Mouse (Mus musculus): ENCODE results near the gene Rnf227. TPM values are rescaled to one million over a fixed set of nuclear protein-coding genes. Genes with fewer than 3 reads are reported as not detected.

The Rnf227 gene
- total RNA-seq, 4 experiments from 2014 or later, result 0.22 TPM; not detected in 3

DNA sequence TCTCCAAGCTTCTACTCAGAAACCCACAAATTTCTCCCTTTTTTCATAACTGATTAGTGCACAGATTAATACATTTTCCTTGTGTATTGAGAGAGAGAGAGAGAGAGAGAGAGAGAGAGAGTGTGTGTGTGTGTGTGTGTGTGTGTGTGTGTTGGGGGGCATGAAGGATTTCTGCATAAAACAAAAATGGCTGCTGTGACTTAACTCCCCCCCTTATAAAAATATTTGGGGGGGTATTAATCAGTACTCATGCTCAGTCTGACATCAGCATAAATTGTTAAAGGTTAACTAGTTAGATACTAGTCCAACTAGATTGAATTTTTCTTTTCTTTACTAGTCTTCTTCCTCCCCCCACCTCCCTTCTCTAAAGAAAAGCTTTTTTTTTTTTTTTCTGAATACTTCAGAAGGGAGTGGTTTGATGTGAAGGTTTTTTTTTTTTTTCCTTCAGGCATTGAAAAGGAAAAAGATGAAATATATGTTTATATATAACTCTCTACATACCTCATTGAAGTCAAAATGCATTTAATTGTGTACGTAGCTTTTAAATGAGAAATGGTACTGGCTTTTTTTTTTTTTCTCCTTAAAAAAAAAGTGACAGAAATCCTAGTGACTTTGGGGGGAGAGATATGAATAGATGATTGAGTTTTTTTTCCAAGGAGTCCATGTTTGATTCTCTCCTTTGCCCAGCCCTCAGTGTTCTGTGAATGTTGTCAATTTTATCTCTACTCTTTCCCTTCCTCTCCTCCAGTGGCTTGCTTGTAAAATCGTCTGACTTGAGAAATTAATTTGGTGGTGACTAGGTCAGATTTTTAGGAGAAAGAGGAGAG is 29.9 kb downstream of the Rnf227 start:
- no peak for DNase-seq (ENCODE audit: low spot score in 2 of 2)

DNA sequence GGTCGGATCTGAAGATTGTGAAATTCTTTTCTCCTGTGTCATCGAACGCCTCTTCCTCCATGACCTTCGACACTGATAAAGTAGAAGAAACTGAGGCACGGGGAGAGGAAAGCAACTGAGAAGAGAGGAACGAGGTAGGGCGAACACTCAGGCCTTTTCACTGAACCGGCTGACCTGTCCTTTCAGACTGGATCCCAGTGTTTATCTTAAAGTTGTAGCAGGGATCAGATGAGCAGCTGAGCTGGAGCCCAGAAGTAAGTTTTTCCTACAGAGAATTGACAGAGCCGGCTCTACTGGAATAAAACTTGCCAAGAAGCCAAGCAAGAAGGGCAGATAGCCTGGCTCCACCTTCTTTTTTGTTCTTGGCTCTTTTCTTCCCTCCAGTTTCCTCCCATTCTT is 30.6 kb downstream of the Rnf227 start:
- no peak for DNase-seq (ENCODE audit: low spot score in 2 of 2)

DNA sequence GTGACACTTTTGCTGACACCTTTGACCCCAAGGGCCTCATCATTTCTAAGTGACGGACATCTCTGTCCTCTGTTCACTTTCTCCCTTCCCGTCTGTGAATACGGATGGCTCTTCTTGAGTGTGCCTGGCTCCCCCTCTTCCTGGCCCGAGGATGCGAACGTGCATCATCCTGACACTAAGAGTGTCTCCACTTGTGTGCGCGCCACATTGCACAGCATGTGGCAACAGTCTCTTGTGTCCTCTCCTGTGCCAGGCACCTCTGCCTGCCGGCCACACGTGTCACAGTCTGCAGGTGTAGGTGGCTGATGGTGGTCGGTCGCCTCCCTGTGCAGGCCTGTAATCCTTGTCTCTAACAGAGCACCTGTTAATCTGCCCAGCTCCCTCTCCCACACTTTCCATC is 31.3 kb downstream of the Rnf227 start:
- DNase-seq (ENCODE audit: low spot score in 2 of 2), result no peak

DNA sequence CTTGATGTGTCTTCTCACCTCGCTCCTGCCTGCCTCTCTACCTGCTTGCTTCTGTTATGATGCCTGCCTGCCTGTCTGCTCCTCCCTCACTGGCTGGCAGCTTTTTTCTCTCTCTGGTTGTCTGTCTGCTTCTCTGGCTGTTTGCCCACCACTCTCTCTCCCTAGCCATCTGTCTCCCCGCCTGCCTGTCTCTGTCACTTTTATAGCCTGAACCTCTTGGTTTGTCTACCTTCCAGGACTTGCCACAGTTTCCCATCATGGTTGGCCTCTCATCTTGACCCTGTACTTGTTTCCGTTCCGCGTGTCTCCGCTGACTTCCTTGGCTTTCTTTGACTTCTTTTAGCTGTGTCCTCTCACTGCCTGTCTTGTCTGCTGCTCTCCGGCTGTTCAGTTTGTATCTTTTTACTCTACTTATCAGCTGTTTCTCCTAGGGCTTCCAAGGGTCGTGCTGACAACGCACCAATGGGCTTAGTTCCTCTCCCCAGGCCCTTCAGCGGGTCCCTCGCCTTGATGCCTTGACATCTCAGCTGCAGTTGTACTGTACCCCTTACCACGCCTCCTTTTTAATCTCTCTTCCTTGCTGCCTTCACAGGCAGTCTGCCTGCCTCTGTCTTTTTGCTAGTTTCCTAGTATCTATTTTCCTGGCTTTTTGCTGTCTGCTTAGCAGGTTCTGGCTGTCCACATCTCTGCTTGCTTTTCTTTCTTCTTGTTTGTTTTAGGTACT is 32.0 kb downstream of the Rnf227 start:
- DNase-seq (ENCODE audit: low spot score in 2 of 2), result no peak

DNA sequence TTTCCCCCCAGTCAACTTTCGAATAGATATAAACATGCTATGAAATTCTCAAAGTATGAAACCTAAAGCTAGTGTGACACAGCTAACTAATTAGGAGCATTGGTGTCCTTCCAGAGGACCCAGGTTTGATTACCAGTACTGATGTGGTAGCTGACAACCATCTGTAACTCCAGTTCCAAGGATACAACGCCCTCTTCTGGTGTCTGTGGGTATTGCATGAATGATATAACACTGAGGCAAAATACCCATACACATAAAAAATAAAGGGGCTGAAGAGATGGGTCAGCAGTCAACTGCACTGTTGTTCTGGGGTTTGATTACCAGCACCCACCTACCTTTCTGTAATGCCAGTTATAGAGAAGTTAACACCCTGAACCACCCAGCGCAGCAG is 32.5 kb downstream of the Rnf227 start:
- no peak for DNase-seq (ENCODE audit: low spot score in 2 of 2)

DNA sequence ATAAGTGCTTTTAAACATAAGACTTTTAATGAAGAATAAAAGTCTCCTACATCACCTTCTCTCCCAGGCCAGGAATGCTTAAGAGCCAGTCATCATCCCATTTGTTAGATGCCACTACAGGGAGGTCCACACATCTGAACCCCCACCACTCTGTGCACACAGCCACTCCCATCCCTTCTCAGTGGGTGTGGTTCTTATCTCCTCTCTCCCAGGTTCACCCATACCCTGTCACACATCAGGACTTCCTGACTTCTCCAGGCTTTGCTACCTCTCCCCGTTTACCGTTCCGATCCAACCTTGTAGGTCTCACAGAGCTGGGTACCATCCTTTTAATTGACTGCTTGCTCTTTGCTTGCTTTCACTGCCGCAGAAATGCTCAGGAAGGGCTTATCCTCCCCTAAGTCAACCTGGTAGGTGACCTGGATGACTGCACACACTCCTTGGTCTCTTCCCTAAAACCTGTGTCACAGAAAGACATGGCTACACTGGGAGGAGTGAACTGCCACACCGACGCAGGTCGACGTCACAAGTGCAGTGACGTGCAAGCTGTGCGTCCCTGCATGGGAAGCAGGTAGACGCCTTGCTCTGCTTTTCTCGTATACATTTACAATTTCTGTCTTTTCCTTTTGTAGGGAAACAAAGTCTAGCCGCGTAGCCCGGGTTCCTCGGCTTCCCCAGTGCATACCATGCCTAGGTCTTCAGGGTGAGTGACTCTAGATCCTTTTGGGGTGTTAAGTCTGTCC is 33.1 kb downstream of the Rnf227 start:
- DNase-seq (ENCODE audit: low spot score in 2 of 2), result no peak

DNA sequence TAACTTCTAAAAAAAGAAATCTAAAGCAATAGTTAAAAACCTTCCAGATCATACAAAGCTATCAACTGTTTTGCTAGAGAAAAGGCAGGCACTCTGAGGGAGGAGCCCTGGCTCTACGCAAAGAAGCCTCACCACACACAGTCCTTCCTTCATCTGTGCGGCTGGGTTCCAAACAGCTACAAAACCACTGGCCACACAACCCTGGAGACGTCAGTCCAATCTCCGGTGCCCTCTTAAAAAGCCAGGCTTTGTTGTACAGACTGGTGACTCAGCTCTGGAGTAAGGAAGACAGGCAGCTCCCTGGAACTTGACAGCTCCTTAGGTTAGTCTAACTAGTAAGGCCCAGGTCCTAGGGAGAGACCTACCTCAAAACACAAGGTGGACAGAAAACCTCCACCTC is 35.4 kb downstream of the Rnf227 start:
- no peak for DNase-seq (ENCODE audit: low spot score in 2 of 2)

DNA sequence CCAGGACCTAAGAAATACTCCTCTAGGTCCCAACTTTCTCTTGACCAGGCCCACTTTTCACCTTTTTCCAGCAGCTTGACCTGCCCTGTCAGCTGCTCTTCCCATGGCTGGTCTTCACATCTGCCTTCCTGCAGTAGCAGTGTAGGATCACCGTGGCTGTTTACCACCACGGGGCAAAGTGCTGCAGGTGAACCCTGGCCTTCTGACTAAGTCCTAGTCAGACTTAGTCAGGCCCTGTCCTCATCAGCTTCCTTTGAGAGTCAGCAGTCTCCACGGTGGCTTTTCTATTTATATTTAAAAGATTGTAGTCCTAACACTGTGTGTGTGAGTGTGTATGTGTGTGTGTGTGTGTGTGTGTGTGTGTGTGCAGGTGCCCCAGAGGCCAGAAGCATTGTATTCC is 37.5 kb downstream of the Rnf227 start:
- DNase-seq (ENCODE audit: low spot score in 2 of 2), result no peak

DNA sequence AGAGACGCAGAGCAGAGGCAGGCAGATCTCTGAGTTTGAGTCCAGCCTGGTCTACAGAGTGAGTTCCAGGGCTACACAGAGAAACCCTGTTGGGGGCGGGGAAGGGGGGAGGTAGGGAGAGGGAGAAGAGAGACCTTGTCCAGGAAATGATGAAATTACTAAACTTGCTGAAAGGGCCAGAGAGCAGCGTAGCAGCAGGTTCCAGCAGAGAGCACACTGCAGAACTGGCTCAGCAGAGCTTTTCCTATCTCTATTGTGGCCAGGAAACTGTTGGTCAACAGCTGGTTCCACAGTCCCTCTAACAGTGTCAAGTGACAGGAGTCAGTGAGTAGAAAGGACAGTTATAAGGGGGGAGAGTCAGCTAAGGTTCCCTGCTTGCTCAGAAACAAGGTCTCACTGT is 39.3 kb downstream of the Rnf227 start:
- no peak for DNase-seq (ENCODE audit: low spot score in 2 of 2)

DNA sequence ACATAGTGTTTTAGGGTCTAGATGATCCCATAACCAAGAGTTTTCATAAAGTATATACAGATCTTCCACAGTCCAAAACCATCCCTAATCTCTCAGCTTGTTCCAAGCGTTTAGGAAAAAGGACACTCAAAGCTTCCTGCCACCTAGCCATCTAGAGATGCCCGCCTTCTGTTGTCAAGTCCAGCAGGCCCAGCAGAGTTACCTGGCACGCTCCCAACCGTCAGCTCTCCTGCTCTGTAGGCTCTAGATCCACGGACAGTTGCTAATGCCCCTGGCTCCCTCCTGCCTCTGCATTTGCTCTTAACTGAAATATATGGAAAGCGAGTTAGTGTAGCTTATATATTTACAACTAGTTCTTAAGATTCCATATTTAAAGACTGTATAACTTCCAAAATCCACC is 41.1 kb downstream of the Rnf227 start:
- DNase-seq (ENCODE audit: low spot score in 2 of 2), result no peak

DNA sequence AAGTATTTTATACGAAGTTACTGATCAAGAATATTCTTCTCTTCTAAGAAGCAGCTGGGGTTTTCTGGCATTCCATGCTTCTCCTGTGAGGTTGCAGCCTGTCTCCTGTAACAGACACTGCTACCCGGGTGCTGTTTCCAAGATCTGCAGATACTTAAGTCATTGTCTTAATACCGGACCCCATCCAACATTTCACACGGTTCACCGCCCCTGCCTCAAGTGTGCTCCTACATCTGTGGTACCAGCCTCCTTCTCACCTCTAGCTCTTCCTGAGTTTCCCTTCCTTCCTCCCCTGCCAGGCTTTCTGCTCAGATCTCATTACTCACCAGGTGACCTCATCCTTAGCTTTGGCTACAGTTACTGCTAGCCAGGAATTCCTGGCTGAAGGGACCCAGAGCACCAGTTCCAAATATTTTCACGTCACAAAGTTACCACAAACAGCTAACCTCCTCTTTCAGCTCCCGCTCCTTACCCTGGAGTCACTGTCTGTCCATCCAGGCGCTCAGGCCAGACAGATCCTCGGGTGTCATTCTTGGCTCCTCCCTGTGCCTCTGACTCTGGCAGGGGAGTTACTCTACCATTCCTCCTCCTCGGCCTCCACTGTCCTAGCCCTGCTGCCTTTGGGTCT is 42.3 kb downstream of the Rnf227 start:
- DNase-seq (ENCODE audit: low spot score in 2 of 2), result no peak

DNA sequence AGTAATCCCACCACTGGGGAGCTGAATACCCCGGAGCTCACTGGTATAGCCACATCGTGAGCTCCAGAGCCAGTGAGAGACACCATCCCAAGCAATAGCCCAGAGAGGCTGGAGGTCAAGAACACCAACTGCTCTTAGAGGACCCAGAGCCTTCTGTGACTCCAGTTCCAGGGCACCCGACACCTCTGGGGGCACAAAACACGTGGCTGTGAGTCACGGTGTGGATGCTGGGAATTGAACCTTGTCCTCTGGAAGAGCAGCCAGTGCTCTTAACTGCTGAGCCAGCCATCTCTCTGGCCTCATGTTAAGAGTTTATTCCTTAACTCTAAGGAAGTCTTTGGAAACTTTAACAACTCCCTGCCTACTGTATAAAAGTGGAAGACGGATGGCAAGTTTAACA is 44.7 kb downstream of the Rnf227 start:
- no peak for DNase-seq (ENCODE audit: low spot score in 2 of 2)

DNA sequence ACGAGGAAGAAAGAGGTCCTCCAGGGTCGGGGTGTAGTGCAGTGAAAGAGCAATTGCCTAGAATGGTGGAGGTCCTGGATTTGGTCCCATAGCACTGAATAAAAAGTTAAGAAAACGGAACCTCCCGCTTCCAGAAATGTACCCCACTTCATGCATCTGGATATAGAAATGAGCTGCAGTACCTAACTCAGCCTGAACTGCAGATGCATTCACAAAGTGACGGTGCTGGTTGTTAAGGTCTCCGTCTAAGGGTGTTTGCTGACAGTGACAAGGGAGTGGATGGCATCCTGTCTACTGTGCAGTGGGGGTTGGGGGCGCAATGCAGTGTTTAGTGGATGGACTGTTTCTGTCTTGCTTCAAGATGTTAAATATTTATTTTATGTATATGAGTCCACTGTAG is 46.5 kb downstream of the Rnf227 start:
- no peak for DNase-seq (ENCODE audit: low spot score in 2 of 2)

DNA sequence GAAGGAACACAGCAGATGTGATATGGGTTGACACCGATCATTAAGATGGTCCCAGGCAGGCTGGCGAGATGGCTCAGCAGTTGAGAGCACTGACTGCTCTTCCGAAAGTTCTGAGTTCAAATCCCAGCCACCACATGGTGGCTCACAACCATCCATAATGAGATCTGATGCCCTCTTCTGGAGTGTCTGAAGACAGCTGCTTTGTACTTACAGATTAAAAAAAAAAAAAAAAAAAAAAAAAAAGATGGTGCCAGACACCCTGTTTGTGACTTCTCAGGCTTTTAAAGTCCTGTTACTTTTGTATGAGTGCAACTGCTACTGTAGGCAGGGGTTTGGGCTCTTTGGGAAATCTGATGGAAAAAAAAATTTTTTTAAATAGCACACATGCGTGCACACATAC is 48.4 kb downstream of the Rnf227 start:
- no peak for DNase-seq (ENCODE audit: low spot score in 2 of 2)

DNA sequence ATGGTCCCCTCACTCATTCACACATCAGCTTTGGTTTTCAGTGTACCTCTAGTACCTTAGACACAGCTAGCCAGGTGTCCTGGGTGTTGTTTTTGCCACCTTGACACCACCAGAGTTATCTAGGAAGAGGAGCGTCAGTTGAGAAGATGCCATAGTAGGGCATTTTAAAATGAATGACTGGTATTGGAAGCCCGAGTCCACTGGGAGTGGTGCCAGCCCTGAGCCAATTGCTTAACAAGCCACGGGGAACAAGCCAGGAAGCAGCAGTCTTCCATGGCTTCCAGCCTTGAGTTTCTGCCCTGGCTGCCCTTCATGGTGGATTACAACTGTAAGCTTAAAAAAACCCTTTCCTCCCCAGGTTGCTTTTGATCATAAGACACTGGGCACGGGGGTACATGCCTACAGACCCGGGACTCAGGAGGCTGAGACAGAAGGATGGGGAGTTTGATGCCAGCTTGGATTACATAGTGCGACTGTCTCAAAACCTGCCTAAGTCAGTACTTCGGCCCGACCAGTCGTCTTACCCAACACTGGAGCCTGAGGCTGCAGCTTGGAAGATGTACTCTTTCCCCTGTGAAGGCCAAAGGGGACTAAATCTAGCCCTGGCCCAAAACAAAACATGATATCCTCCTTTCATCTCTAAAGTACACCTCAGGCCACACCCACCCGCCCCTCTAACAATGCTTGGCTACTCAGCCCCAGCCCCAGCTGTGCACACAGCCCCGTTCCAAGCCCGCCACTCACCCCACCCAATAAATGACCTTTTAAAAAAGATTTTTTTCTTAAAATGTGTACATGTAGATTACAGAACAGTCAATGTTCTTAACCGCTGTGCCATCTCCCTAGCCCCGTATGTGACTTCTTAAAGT is 49.5 kb downstream of the Rnf227 start:
- DNase-seq (ENCODE audit: low spot score in 2 of 2), result no peak

DNA sequence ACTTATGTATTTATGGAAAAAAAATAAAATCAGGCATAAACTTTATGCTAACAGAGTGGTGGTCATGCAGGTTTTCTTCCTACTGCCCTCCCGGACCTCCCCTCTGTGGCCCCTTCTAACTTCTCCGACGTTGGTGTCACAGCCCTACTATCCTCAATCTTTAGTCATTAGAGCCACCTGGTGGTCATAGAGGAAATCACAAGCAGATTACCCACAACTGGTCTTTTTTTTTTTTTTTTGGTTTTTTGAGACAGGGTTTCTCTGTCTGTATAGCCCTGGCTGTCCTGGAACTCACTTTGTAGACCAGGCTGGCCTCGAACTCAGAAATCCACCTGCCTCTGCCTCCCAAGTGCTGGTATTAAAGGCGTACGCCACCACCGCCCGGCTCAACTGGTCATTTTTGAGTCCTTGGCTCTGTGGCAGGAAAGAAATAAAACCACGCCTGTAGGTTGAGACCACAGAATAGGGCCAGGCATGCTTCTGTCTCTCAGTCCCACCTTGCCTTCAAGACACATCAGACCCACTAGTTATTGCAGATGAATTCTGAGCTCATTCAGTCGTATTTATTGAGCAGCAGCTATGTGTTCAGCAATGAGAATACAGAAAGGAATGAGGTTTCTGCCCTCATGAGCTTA is 50.3 kb downstream of the Rnf227 start:
- DNase-seq (ENCODE audit: low spot score in 2 of 2), result no peak

All from gastrocnemius, adult 8-10 months (tissue).